Mouse (Mus musculus) frontal cortex, adult 2 months (tissue): Measurements from ENCODE around the gene Zbed4. TPM values are rescaled to one million over a fixed set of nuclear protein-coding genes. Genes with fewer than 3 reads are reported as not detected.
A peak's percentile ranks its signal among the peaks of the same experiment; 100 is the strongest.
"Not testable (repeated sequence)": the region's sequence is repeated elsewhere in the genome, so short reads cannot be mapped to it uniquely, and the experiment has no call there.

Source experiments
- DNase-seq, 2 experiments: peaks; one replicate each; pipeline ENCODE4 v3.0.0; 2022; ENCODE audit warnings: low spot score in 1 of 2; ENCODE audit errors: extremely low spot score in 1 of 2
- polyA plus RNA-seq: library from polyadenylated mRNA; depleted of rRNA; stranded (reverse); fragments of >200 nt; gene quantifications from 2 replicates; pipeline ENCODE4 v1.2.3, GENCODE M21; 2012

Zbed4 gene
- polyA plus RNA-seq, 1 experiment = 6.4 TPM

GRCm38 (mm10) chr15:88733834-88734571, 17.5 kb upstream of the Zbed4 start, which contains the start of gene Brd1:
TSS of gene Brd1 (minus strand) at chr15:88734233.
- DNase-seq = peak; percentile 31 to 82

GRCm38 (mm10) chr15:88736166-88736565, 15.3 kb upstream of the Zbed4 start:
- no peak for DNase-seq

GRCm38 (mm10) chr15:88738466-88738865, 13.0 kb upstream of the Zbed4 start:
- DNase-seq = no peak

GRCm38 (mm10) chr15:88741366-88741765, 10.1 kb upstream of the Zbed4 start:
- DNase-seq = no peak

GRCm38 (mm10) chr15:88743371-88743770, 8.1 kb upstream of the Zbed4 start:
- DNase-seq = not testable (repeated sequence)

GRCm38 (mm10) chr15:88745347-88745746, 6.1 kb upstream of the Zbed4 start:
- no peak for DNase-seq

GRCm38 (mm10) chr15:88745926-88746325, 5.5 kb upstream of the Zbed4 start:
- no peak for DNase-seq

- not testable (repeated sequence) for DNase-seq
Measured at GRCm38 (mm10) chr15:88749617-88750016, 1.8 kb upstream of the Zbed4 start.

GRCm38 (mm10) chr15:88750032-88750431, 1.4 kb upstream of the Zbed4 start:
- DNase-seq = no peak

GRCm38 (mm10) chr15:88750677-88751563, 540 bp upstream of the Zbed4 start:
- DNase-seq = peak; percentile 97 to 99

GRCm38 (mm10) chr15:88752403-88752733, 908 bp downstream of the Zbed4 start:
- DNase-seq = no peak

GRCm38 (mm10) chr15:88754896-88755295, 3.4 kb downstream of the Zbed4 start:
- DNase-seq = no peak

GRCm38 (mm10) chr15:88755761-88756160, 4.3 kb downstream of the Zbed4 start:
- no peak for DNase-seq

- no peak for DNase-seq
Measured at GRCm38 (mm10) chr15:88758061-88758460, 6.6 kb downstream of the Zbed4 start.

GRCm38 (mm10) chr15:88761551-88761950, 10.1 kb downstream of the Zbed4 start:
- DNase-seq = no peak

- DNase-seq = not testable (repeated sequence)
Measured at GRCm38 (mm10) chr15:88766139-88766538, 14.7 kb downstream of the Zbed4 start.

- no peak for DNase-seq
Measured at GRCm38 (mm10) chr15:88768537-88768936, 17.1 kb downstream of the Zbed4 start.

- DNase-seq = not testable (repeated sequence)
Measured at GRCm38 (mm10) chr15:88774630-88775029, 23.2 kb downstream of the Zbed4 start.

- no peak for DNase-seq
Measured at GRCm38 (mm10) chr15:88792140-88792850, 40.8 kb downstream of the Zbed4 start.

- DNase-seq = not testable (repeated sequence)
Measured at GRCm38 (mm10) chr15:88794729-88795128, 43.3 kb downstream of the Zbed4 start.

GRCm38 (mm10) chr15:88799950-88800371, 48.5 kb downstream of the Zbed4 start:
- no peak for DNase-seq
